Mouse (Mus musculus) heart, embryonic 15.5 days (tissue): ENCODE data around the gene Ccdc84. TPM values are rescaled to one million over a fixed set of nuclear protein-coding genes. Genes with fewer than 3 reads are reported as not detected.
"Not testable (repeated sequence)": the region's sequence is repeated elsewhere in the genome, so short reads cannot be mapped to it uniquely, and the experiment has no call there.

Experiments
- ATAC-seq: fragments of 200-750 bp; cut with Nextera tagmentation; replicated peaks from 2 replicates; pipeline ENCODE4 v1.8.0; 2017; ENCODE audit warnings: low read depth, moderate TSS enrichment; ENCODE audit not compliant: insufficient number of reproducible peaks, insufficient read depth, low FRiP score
- H3K27ac ChIP-seq: fragments of 300-500 bp; sonication (generic); 2 replicates; pipeline ENCODE4 v1.5.1; 2015; ENCODE audit warnings: mild to moderate bottlenecking, inconsistent platforms
- H3K27me3 ChIP-seq: fragments of 300-500 bp; sonication (generic); 2 replicates; pipeline ENCODE4 v1.6.1; 2015; ENCODE audit warnings: inconsistent platforms
- H3K36me3 ChIP-seq: fragments of 300-500 bp; sonication (generic); 2 replicates; pipeline ENCODE4 v1.6.1; 2015; ENCODE audit warnings: mild to moderate bottlenecking, inconsistent platforms
- H3K4me1 ChIP-seq: fragments of 300-500 bp; sonication (generic); replicated peaks from 2 replicates; pipeline ENCODE4 v1.6.1; 2015; ENCODE audit warnings: inconsistent platforms
- H3K4me2 ChIP-seq: fragments of 300-500 bp; sonication (generic); 2 replicates; pipeline ENCODE4 v1.6.1; 2015; ENCODE audit warnings: inconsistent platforms, mild to moderate bottlenecking, moderate library complexity
- H3K4me3 ChIP-seq: fragments of 300-500 bp; sonication (generic); 2 replicates; pipeline ENCODE4 v1.5.1; 2015; ENCODE audit warnings: mild to moderate bottlenecking, inconsistent platforms
- H3K9ac ChIP-seq: fragments of 300-500 bp; sonication (generic); 2 replicates; pipeline ENCODE4 v1.6.1; 2015; ENCODE audit warnings: mild to moderate bottlenecking, inconsistent platforms
- H3K9me3 ChIP-seq: fragments of 300-500 bp; sonication (generic); replicated peaks from 2 replicates; pipeline ENCODE4 v1.6.1; 2016; ENCODE audit warnings: inconsistent platforms
- WGBS: fragments of 180-500 bp; shearing (Covaris S2); methylation state at CpG from one replicate; pipeline ENCODE4 v1.1.7; 2015; ENCODE audit warnings: mixed read lengths; 5-methylcytosine and 5-hydroxymethylcytosine counted together
- polyA plus RNA-seq: library from polyadenylated mRNA; unstranded; fragments of >200 nt; fragmentation: Nextera tagmentation; extraction: Ambion mirVana; gene quantifications from 2 replicates; pipeline ENCODE4 v1.2.1, GENCODE M21; 2015

Ccdc84 gene
- polyA plus RNA-seq, 1 experiment from 2014 or later, result 18.3 TPM

DNA sequence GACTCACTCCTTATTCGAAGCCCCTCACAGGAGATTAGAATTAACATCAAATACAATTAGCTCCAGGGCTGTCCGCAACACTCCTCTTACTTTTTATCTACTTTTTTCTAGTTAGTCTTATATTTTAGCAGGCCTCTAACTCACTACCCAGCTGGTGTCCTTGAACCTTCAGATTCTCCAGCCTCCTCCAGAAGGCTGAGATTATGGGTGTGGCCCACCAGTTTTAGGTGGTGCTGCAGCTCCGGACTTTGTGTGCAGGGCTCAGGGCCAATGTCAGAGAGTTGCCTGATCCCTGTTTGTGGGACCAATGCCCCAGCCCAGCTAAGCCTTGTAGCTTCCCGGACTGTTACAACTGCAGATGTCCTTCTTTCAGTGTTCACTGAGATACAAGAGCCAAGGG is 5.2 kb upstream of the Ccdc84 start:
- no peak overlapping the region for H3K9ac ChIP-seq
- H3K27ac ChIP-seq, result no peak overlapping the region
- H3K4me3 ChIP-seq, result no peak overlapping the region
- no peaks in the 10 kb centered on the region for H3K27me3 ChIP-seq
- no peaks in the 10 kb centered on the region for H3K4me1 ChIP-seq
- WGBS, result 81% methylated on average over 4 of the region's 4 CpGs
- ATAC-seq, result no peak
- no peaks in the 10 kb centered on the region for H3K9me3 ChIP-seq
- no peaks in the 10 kb centered on the region for H3K36me3 ChIP-seq
- H3K4me2 ChIP-seq, result no peak overlapping the region

DNA sequence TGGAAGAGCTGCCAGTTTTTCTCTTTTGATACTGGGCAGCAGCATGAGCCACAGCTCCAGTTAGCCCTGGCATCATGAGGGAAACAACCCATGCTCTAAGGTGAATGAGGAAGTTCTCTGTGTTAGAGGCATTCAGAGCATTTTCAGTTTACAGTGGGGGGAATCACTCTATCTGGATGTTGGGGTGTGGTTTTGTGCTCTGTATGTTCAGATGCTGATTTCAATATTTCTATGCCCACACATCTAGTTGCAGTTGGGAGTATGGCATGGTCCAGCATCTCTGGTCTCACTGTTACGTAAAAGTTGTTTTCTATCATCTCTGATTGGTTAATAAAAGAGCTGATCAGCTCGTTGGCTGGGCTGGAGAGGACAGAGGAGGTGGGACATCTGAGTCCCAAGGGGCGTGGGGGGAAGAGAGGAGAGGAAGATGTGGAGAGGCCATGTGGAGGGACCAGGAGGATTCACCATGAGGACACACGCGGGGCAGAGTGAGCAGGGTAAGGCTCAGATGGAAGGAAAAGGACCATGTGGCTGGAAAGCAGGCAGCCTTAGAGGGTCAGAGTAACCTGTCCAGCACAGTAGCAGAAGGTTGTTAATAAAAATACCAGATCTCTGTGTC is 2.0 kb upstream of the Ccdc84 start:
- Histone ChIP-seq H3K4me3 (no peak overlapping the region), H3K4me1 (peaks cover 12% of the 10 kb centered on the region), H3K36me3 (peaks cover 4% of the 10 kb centered on the region), H3K9me3 (no peaks in the 10 kb centered on the region), H3K9ac (no peak overlapping the region), H3K27ac (no peak overlapping the region), H3K27me3 (no peaks in the 10 kb centered on the region), H3K4me2 (no peak overlapping the region)
- ATAC-seq, result no peak
- 71% methylated on average over 5 of the region's 5 CpGs for WGBS

DNA sequence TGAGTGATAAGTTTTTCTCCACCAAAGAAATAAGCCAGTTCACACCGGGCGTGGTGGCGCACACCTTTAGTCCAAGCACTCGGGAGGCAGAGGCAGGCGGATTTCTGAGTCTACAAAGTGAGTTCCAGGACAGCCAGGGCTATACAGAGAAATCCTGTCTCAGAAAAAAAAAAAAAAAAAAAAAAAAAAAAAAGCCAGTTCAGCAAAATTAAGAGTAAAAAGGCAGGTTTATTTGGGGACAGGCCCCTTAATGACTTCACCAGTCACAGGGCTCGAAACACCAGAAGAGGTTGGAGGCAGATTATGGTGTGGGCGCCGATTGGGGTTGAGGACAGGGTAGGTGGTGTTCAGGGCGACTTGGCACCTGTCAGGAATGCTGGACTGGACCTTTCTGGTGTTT is 1.4 kb upstream of the Ccdc84 start:
- 86% methylated on average over 9 of the region's 9 CpGs for WGBS
- not testable (repeated sequence) for H3K27me3 ChIP-seq, H3K9ac ChIP-seq, H3K36me3 ChIP-seq, H3K4me2 ChIP-seq, H3K27ac ChIP-seq, H3K9me3 ChIP-seq, H3K4me3 ChIP-seq, ATAC-seq
- peaks cover 12% of the 10 kb centered on the region for H3K4me1 ChIP-seq

DNA sequence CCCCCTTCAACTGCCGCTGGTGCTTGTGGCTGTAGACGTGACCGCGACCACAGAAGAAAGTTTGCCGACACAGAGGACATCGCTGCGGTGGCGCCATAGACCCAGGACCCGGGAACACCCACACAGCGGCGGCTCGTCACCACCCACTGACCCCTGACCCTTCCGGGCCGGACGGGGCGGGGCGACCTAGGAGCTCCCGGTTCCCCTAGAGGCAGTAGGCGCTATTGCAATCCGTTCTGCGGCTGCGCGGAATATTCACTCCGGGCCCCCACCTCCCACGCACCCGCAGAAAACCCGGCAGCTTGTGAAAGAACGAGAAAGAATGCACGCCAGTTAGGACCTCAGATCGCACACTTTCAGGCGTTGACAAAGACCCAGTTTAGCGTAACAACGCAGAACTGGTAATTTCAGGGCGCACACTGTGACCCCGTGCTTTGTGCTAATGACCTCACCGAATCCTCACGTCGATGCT is 441 bp downstream of the Ccdc84 start:
- H3K9ac ChIP-seq, result peak overlapping the region; percentile 89
- under 1% methylated on average over 38 of the region's 38 CpGs for WGBS
- H3K4me3 ChIP-seq, result peak overlapping the region; percentile 93
- peak overlapping the region; percentile 52 for H3K27ac ChIP-seq
- H3K9me3 ChIP-seq, result no peaks in the 10 kb centered on the region
- peak overlapping the region; percentile 94 for H3K4me2 ChIP-seq
- H3K36me3 ChIP-seq, result peaks cover 15% of the 10 kb centered on the region
- no peaks in the 10 kb centered on the region for H3K27me3 ChIP-seq
- ATAC-seq, result peak; percentile 96
- H3K4me1 ChIP-seq, result peaks cover 12% of the 10 kb centered on the region

DNA sequence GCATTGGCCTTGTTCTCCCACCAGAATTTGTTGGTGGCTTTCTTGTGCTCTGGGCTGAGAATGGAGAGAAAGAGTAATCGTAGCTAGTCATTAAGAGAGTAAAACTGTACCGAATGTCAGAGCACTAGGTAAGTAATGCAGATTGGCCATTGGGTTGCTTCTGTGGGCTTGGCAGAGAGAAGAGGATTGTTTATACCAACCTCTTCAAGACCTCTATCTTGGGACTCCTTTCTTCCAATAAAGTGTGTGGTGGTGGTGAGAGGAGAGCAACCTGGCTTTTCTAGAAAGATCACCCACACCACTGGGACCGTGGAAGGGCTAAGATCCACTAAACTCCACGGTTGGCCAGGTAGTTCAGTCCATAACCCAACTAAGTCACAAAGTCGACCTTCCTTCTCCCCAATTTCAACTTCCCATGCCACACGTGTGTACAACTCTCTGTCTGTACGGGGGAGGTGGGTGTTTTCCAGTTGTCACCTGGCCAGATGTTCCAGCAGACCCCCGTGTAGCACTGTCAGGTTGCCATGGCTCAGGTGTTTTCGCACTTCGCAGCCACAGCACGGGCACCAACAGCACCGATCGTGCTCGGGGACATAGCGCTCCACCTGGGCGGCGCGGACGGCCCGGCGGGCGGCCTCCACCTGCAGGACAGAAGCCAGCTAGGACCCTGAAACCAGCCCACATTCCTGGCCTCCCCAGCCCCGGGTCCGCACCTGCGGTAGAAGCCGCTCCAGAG is 1.0 kb downstream of the Ccdc84 start:
- peak; percentile 60 for ATAC-seq
- WGBS, result 6% methylated on average over 26 of the region's 26 CpGs
- peaks cover 12% of the 10 kb centered on the region for H3K4me1 ChIP-seq
- H3K27ac ChIP-seq, result peak overlapping the region; percentile 52
- H3K9ac ChIP-seq, result peak overlapping the region; percentile 89
- peak overlapping the region; percentile 93 for H3K4me3 ChIP-seq
- peak overlapping the region; percentile 94 for H3K4me2 ChIP-seq
- H3K36me3 ChIP-seq, result peaks cover 22% of the 10 kb centered on the region
- no peaks in the 10 kb centered on the region for H3K9me3 ChIP-seq
- H3K27me3 ChIP-seq, result no peaks in the 10 kb centered on the region

DNA sequence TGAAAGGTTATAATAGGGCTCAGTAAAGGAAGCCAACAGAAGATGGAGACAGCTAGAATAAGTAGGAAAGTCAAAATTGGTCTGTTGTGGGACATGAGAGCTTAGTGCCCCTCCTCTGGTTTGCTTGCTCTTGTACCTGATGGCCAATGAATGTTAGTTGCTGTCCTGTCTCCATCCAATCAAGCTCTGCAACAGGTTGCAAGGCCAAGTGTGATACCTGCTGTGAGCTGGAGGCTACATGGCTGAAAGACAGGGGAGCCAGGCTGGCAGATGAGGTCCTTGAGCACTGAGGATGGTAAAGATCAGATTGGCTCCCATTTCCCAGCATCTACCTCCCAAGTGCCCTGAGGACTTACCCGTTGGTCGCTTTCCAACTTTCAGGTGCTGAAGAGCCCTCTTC is 5.6 kb downstream of the Ccdc84 start:
- Histone ChIP-seq H3K4me3 (no peak overlapping the region), H3K9ac (no peak overlapping the region), H3K27me3 (no peaks in the 10 kb centered on the region), H3K36me3 (peaks cover 58% of the 10 kb centered on the region), H3K9me3 (no peaks in the 10 kb centered on the region), H3K27ac (no peak overlapping the region), H3K4me2 (no peak overlapping the region), H3K4me1 (peaks cover 23% of the 10 kb centered on the region)
- no peak for ATAC-seq
- WGBS, result 68% methylated on average over 2 of the region's 2 CpGs

DNA sequence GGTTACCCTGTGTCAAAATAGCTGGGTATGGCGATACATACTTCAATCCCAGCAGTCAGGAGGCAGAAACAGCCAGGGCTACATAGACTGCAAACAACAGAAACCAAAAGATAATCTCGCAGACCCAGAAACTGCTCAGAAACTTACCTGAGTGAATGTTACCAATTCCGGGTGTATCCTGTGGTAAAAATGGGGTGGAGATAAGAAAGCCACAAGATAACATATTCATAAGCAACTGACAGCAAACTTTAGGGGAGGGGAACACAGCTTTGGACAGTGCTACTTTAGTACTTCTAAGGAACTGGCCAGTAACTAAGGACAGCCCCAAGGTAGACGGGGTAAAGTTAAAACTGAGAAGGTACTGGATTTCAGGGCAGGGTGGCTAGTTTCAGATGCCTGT is 6.1 kb downstream of the Ccdc84 start:
- H3K36me3 ChIP-seq, result peaks cover 58% of the 10 kb centered on the region
- H3K4me2 ChIP-seq, result no peak overlapping the region
- no peak overlapping the region for H3K27ac ChIP-seq
- no peaks in the 10 kb centered on the region for H3K27me3 ChIP-seq
- H3K9ac ChIP-seq, result no peak overlapping the region
- ATAC-seq, result no peak
- WGBS, result 73% methylated on average over 4 of the region's 4 CpGs
- no peaks in the 10 kb centered on the region for H3K9me3 ChIP-seq
- H3K4me1 ChIP-seq, result peaks cover 21% of the 10 kb centered on the region
- no peak overlapping the region for H3K4me3 ChIP-seq

DNA sequence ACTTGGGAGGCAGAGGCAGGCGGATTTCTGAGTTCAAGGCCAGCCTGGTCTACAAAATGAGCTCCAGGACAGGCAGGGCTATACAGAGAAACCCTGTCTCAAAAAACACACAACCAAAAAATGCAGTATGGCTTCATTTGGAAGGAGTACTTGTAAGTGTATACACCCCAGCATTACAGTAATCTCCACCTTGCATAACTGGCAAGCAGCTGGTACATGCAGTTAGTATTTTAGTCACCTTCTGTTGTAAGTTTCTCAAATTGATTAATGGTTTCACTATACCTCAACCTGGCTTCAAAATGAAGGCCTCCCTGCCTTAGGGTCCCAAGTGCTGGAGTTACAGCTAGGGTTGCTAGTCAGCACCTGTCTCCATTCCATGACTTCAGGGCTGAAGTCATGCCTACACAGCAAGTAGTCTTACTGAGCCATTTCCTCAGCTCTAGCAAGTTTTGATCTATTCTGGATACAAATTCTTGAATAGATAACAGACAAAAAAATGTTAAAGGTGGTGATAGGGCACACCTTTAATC is 6.7 kb downstream of the Ccdc84 start:
- Histone ChIP-seq H3K27ac (no peak overlapping the region), H3K4me3 (no peak overlapping the region), H3K9me3 (no peaks in the 10 kb centered on the region), H3K4me1 (peaks cover 17% of the 10 kb centered on the region), H3K36me3 (peaks cover 58% of the 10 kb centered on the region), H3K4me2 (no peak overlapping the region), H3K9ac (no peak overlapping the region), H3K27me3 (no peaks in the 10 kb centered on the region)
- ATAC-seq, result no peak
- WGBS, result 84% methylated on average over 1 of the region's 1 CpGs

DNA sequence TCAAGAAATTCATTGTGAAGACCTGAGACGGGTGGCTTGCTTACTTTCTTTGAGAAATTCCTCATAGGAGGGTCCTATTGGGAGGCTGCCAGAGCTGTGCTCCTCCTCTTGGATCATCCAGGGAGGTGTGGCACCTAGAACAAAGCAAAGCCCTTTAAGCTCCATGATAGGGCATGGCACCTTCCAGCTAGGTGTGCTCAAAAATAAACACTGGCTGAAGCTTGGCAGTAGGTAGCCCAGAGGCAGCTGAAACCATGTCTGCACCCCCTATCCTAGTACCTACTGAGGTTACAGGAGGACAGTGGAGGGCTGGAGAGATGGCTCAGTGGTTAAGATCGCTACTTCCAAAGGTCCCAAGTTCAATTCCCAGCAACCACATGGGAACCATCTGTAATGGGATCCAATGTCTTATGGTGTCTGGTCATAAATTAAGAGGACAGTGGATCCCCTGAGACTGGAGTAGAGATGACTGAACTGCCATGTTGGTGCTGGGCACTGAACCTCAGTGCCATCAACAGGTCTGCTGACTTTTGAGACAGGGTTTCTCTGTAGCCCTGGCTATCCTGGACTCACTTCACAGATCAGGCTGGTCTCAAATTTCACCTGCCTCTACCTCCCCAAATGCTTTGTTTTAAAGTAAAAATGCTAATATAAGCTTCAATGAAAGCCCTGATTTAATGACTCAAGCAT is 7.6 kb downstream of the Ccdc84 start:
- ATAC-seq, result no peak
- no peak overlapping the region for H3K4me2 ChIP-seq
- H3K9ac ChIP-seq, result no peak overlapping the region
- no peak overlapping the region for H3K27ac ChIP-seq
- 76% methylated on average over 2 of the region's 2 CpGs for WGBS
- no peaks in the 10 kb centered on the region for H3K9me3 ChIP-seq
- H3K4me1 ChIP-seq, result peaks cover 19% of the 10 kb centered on the region
- peaks cover 57% of the 10 kb centered on the region for H3K36me3 ChIP-seq
- H3K4me3 ChIP-seq, result no peak overlapping the region
- no peaks in the 10 kb centered on the region for H3K27me3 ChIP-seq

DNA sequence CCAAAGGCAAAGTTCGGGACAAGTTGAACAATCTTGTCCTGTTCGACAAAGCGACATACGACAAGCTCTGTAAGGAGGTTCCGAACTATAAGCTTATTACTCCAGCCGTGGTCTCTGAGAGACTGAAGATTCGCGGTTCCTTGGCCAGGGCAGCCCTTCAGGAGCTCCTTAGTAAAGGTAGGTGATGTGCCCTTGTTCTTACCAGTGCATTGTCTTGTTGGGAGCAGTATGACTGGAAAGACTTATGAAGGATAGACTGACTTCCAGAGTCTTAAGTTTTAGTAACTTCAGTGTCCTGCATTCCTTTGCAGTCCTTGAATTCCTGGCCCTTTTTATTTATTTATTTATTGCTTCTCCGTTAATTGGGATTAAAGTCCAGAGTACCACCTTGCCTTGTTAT is 9.7 kb downstream of the Ccdc84 start:
- not testable (repeated sequence) for H3K27ac ChIP-seq, H3K27me3 ChIP-seq, ATAC-seq, H3K9me3 ChIP-seq
- Histone ChIP-seq H3K4me3 (peak overlapping the region; percentile 93), H3K36me3 (peaks cover 68% of the 10 kb centered on the region), H3K4me2 (peak overlapping the region; percentile 66), H3K9ac (peak overlapping the region; percentile 90), H3K4me1 (peaks cover 19% of the 10 kb centered on the region)
- WGBS, result 73% methylated on average over 9 of the region's 9 CpGs

DNA sequence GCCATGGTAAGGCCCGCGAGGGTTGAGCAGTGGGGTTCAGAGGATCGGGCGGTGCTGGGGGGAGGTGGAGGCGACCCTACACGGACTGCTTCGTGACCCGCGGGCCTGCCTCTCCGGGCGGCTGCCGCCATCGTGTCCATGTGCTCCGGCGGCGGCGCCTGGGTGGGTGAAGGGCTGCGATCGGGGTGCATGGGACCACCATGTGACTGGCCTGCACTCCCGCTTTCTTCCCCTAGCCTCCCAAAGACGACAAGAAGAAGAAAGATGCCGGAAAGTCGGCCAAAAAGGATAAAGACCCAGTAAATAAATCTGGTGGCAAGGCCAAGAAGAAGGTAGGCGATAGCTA is 10.6 kb downstream of the Ccdc84 start:
- H3K9me3 ChIP-seq, result no peaks in the 10 kb centered on the region
- H3K4me3 ChIP-seq, result peak overlapping the region; percentile 93
- WGBS, result 0% methylated on average over 24 of the region's 24 CpGs
- H3K27me3 ChIP-seq, result no peaks in the 10 kb centered on the region
- H3K4me2 ChIP-seq, result peak overlapping the region; percentile 66
- H3K4me1 ChIP-seq, result peaks cover 19% of the 10 kb centered on the region
- peak overlapping the region; percentile 98 for H3K27ac ChIP-seq
- H3K36me3 ChIP-seq, result peaks cover 70% of the 10 kb centered on the region
- no peak; the same call in 1 of the 2 replicates for ATAC-seq
- peak overlapping the region; percentile 90 for H3K9ac ChIP-seq
